Mouse (Mus musculus): Measurements from ENCODE around the gene Med16.

GRCm38 (mm10) chr10:79853392-79853791 is 55.3 kb downstream of the Med16 start:
- no peak for TF ChIP-seq CTCF (IDR thresholded peaks at IDR 0.05; ENCODE audit: extremely low read depth, insufficient read depth, low read length)
- TF ChIP-seq POLR2A (IDR thresholded peaks at IDR 0.05; ENCODE audit: extremely low read depth, insufficient read depth, low read length) = no peak

Data from cortical plate, adult 2 months (tissue).